Mouse (Mus musculus): ENCODE measurements at regions not wholly inside any gene's neighbourhood (a gene's known extent, or its start where the extent isn't known, plus 50 kb on each side); places are given as distances from the start of the nearest gene placed in this dataset.

DNA sequence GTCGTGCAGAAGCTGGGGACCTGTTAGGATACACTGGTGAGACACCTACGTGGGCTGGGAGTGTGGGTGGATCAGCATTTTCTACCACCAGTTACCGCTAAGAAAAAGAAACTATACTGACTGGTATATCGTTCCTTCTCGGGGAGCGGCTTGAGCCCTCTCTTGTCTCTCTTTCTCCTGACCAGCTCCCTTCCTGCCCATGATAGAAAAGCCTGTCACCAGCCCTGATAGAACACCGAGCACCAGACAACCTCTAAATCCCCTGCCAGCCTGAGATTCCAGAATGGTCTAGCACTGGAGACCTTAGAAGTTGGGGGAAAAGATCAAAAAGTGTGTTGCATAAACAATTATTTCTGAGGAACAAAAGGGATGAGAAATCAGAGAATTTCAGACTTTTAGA lies 76.3 kb upstream of the Kcnd3 start:
- TF ChIP-seq CTCF (IDR thresholded peaks at IDR 0.05; ENCODE audit: low read depth) (no peak), EP300 (IDR thresholded peaks at IDR 0.05; ENCODE audit: low read depth) (no peak)

Data from liver, postnatal 0 days (tissue).